Mouse (Mus musculus) kidney, embryonic 16.5 days (tissue): Measurements from ENCODE around the gene Jmjd8. TPM values are rescaled to one million over a fixed set of nuclear protein-coding genes. Genes with fewer than 3 reads are reported as not detected.

Experiments used
- ATAC-seq: fragments of 200-750 bp; cut with Nextera tagmentation; 2 replicates; pipeline ENCODE4 v1.8.0; 2017; ENCODE audit warnings: moderate TSS enrichment; ENCODE audit not compliant: low FRiP score, low TSS enrichment
- H3K27ac ChIP-seq: fragments of 300-500 bp; sonication (generic); 2 replicates; pipeline ENCODE4 v1.5.1; 2014; ENCODE audit warnings: low read length
- H3K27me3 ChIP-seq: fragments of 300-500 bp; sonication (generic); 2 replicates; pipeline ENCODE4 v1.6.1; 2014; ENCODE audit warnings: low read length, control low read depth, mixed read lengths; ENCODE audit not compliant: insufficient read depth
- H3K36me3 ChIP-seq: fragments of 300-500 bp; sonication (generic); 2 replicates; pipeline ENCODE4 v1.6.1; 2014; ENCODE audit warnings: low read length, control low read depth, mixed read lengths; ENCODE audit not compliant: insufficient read depth
- H3K4me1 ChIP-seq: fragments of 300-500 bp; sonication (generic); 2 replicates; pipeline ENCODE4 v1.6.1; 2014; ENCODE audit warnings: low read length, control low read depth, mixed read lengths; ENCODE audit not compliant: insufficient read depth
- H3K4me2 ChIP-seq: fragments of 300-500 bp; sonication (generic); replicated peaks from 2 replicates; pipeline ENCODE4 v1.6.1; 2014; ENCODE audit warnings: low read depth, low read length
- H3K4me3 ChIP-seq: fragments of 300-500 bp; sonication (generic); 2 replicates; pipeline ENCODE4 v1.5.1; 2014; ENCODE audit warnings: mild to moderate bottlenecking, low read length
- H3K9ac ChIP-seq: fragments of 300-500 bp; sonication (generic); replicated peaks from 2 replicates; pipeline ENCODE4 v1.6.1; 2014; ENCODE audit warnings: low read length
- H3K9me3 ChIP-seq: fragments of 300-500 bp; sonication (generic); 2 replicates; pipeline ENCODE4 v1.6.1; 2016; ENCODE audit warnings: low read length, control low read depth
- WGBS: fragments of 180-500 bp; shearing (Covaris S2); extraction: QIAGEN DNeasy Blood & Tissue Kit; methylation state at CpG from one replicate; pipeline ENCODE4 v1.1.7; 2014; 5-methylcytosine and 5-hydroxymethylcytosine counted together
- polyA plus RNA-seq: library from polyadenylated mRNA; unstranded; fragments of >200 nt; fragmentation: Nextera tagmentation; extraction: Ambion mirVana; gene quantifications from 2 replicates; pipeline ENCODE4 v1.2.1, GENCODE M21; 2015

Jmjd8 gene
- polyA plus RNA-seq, 1 experiment from 2014 or later: 72.3 TPM

GRCm38 (mm10) chr17:25823452-25823851 is 5.2 kb upstream of the Jmjd8 start, which contains the start of gene Wdr24:
Gene Wdr24, plus strand, starts transcription at chr17:25823627.
- H3K9ac ChIP-seq: peak within 1 kb of the TSS; percentile 86
- peak; percentile 76 for ATAC-seq
- H3K4me1 ChIP-seq: peaks cover 25% of the 10 kb centered on the region
- H3K36me3 ChIP-seq: peaks cover 15% of the 10 kb centered on the region
- WGBS: under 1% methylated on average over 18 of the region's 18 CpGs
- peak within 1 kb of the TSS; percentile 98 for H3K4me2 ChIP-seq
- no peaks in the 10 kb centered on the region for H3K9me3 ChIP-seq
- H3K27ac ChIP-seq: peak within 1 kb of the TSS; percentile 41
- H3K4me3 ChIP-seq: peak within 1 kb of the TSS; percentile 75
- peaks cover 27% of the 10 kb centered on the region for H3K27me3 ChIP-seq

DNA sequence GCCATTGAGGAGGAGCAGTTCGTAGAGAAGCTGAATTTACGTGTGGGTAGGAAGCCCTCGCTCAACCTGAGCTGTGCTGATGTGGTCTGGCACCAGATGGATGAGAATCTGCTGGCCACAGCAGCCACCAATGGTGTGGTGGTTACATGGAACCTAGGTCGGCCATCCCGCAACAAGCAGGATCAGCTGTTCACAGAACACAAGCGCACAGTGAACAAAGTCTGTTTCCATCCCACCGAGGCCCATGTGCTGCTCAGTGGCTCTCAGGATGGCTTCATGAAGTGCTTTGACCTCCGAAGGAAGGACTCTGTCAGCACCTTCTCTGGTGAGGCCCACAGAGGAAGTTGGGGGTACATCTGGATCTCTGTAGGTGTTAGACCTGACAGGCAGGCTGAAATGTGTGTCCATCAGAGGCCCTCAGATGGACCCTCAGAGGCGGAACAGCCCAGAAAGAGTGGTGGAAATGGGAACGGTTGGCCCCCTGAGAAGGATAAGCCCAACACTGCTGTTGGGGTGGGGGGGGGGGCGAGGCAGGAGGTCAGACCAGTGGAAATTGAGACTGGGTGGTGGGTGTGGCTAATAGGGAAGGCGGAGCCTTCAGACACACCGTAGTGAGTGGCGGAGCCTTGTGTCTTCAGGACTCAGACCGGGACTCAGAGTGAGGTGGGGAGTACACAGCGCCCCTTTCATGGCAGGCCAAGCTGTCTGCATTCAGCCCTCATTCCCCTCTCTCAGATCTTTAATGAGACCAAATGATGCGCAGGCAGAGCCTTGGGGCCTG is 4.1 kb upstream of the Jmjd8 start:
- Histone ChIP-seq H3K27ac (no peak overlapping the region), H3K27me3 (peaks cover 16% of the 10 kb centered on the region), H3K9me3 (no peaks in the 10 kb centered on the region), H3K4me1 (peaks cover 25% of the 10 kb centered on the region), H3K4me2 (peak overlapping the region; percentile 98), H3K36me3 (peaks cover 15% of the 10 kb centered on the region), H3K9ac (peak overlapping the region; percentile 86), H3K4me3 (peak overlapping the region; percentile 75)
- no peak for ATAC-seq
- 70% methylated on average over 16 of the region's 17 CpGs for WGBS

GRCm38 (mm10) chr17:25825311-25825710 is 3.4 kb upstream of the Jmjd8 start:
- WGBS: 89% methylated on average over 6 of the region's 6 CpGs
- no peak overlapping the region for H3K27ac ChIP-seq
- H3K4me2 ChIP-seq: no peak overlapping the region

DNA sequence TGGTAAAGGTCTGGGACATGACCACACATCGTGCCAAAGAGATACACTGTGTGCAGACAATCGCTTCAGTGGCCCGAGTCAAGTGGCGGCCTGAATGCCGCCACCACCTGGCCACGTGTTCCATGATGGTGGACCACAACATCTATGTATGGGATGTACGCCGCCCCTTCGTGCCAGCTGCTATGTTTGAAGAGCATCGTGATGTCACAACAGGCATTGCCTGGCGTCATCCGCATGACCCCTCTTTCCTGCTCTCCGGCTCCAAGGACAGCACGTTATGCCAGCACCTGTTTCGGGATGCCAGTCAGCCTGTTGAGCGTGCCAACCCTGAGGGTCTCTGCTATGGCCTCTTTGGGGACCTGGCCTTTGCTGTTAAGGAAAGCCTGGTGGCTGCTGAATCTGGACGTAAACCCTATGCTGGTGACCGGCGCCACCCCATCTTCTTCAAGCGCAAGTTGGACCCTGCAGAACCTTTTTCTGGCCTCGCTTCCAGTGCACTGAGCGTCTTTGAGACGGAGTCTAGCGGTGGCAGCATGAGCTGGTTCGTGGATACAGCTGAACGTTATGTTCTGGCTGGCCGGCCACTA is 2.6 kb upstream of the Jmjd8 start:
- peaks cover 40% of the 10 kb centered on the region for H3K4me1 ChIP-seq
- no peak overlapping the region for H3K27ac ChIP-seq
- no peak for ATAC-seq
- peaks cover 25% of the 10 kb centered on the region for H3K36me3 ChIP-seq
- H3K9ac ChIP-seq: no peak overlapping the region
- WGBS: 95% methylated on average over 27 of the region's 27 CpGs
- H3K27me3 ChIP-seq: peaks cover 5% of the 10 kb centered on the region; the same call in 1 of the 2 replicates
- H3K4me2 ChIP-seq: no peak overlapping the region
- H3K9me3 ChIP-seq: no peaks in the 10 kb centered on the region
- H3K4me3 ChIP-seq: no peak overlapping the region

More at GRCm38 (mm10) chr17:25825311-25825710, 3.4 kb upstream of the Jmjd8 start:
- peaks cover 8% of the 10 kb centered on the region for H3K27me3 ChIP-seq
- no peak overlapping the region for H3K9ac ChIP-seq
- peaks cover 17% of the 10 kb centered on the region for H3K36me3 ChIP-seq
- no peak for ATAC-seq
- peaks cover 32% of the 10 kb centered on the region for H3K4me1 ChIP-seq
- H3K9me3 ChIP-seq: no peaks in the 10 kb centered on the region
- H3K4me3 ChIP-seq: no peak overlapping the region

GRCm38 (mm10) chr17:25827011-25827410 is 1.7 kb upstream of the Jmjd8 start:
- ATAC-seq: no peak
- Histone ChIP-seq H3K27ac (no peak overlapping the region), H3K9ac (no peak overlapping the region), H3K4me3 (no peak overlapping the region), H3K4me2 (no peak overlapping the region), H3K36me3 (peaks cover 30% of the 10 kb centered on the region), H3K27me3 (peaks cover under 1% of the 10 kb centered on the region; the same call in 1 of the 2 replicates), H3K4me1 (peaks cover 49% of the 10 kb centered on the region), H3K9me3 (no peaks in the 10 kb centered on the region)
- WGBS: 95% methylated on average over 13 of the region's 13 CpGs

DNA sequence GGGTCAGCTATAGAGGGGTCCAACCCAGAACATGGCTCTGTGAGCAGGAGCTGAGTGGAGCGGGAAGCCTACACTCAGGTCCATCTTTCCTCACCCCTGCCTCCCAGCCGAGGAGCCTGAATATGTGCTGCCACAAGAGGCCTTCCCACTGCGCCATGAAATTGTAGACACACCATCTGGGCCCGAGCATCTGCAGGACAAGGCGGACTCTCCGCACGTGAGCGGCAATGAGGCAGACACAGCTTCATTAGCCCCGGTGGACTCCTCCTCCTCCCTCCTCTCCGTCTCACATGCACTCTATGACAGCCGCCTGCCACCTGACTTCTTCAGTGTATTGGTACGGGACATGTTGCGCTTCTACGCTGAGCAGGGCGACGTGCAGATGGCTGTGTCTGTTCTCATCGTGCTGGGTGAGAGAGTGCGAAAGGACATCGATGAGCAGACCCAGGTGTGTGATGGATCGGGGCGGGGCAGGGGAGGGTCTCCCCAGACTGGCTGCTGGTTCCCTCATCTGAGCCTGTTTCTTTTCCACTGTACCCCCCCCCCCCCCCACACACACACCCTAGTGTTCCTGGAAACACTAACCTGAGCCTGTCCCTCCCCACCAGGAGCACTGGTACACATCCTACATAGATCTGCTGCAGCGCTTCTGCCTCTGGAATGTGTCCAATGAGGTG is 983 bp upstream of the Jmjd8 start:
- H3K27me3 ChIP-seq: no peaks in the 10 kb centered on the region
- H3K9ac ChIP-seq: no peak overlapping the region
- WGBS: 86% methylated on average over 22 of the region's 22 CpGs
- H3K9me3 ChIP-seq: no peaks in the 10 kb centered on the region
- H3K4me3 ChIP-seq: no peak overlapping the region; the same call in 1 of the 2 replicates
- peak overlapping the region; percentile 86; the same call in 1 of the 2 replicates for H3K27ac ChIP-seq
- no peak overlapping the region for H3K4me2 ChIP-seq
- H3K4me1 ChIP-seq: peaks cover 51% of the 10 kb centered on the region
- H3K36me3 ChIP-seq: peaks cover 30% of the 10 kb centered on the region
- no peak for ATAC-seq

GRCm38 (mm10) chr17:25828223-25828594 is 458 bp upstream of the Jmjd8 start:
- no peaks in the 10 kb centered on the region for H3K9me3 ChIP-seq
- peaks cover 51% of the 10 kb centered on the region for H3K4me1 ChIP-seq
- H3K27me3 ChIP-seq: no peaks in the 10 kb centered on the region
- peaks cover 30% of the 10 kb centered on the region for H3K36me3 ChIP-seq
- no peak for ATAC-seq
- peak overlapping the region; percentile 64 for H3K4me2 ChIP-seq
- peak overlapping the region; percentile 75 for H3K9ac ChIP-seq
- H3K27ac ChIP-seq: peak overlapping the region; percentile 86
- 84% methylated on average over 8 of the region's 8 CpGs for WGBS
- peak overlapping the region; percentile 58 for H3K4me3 ChIP-seq

- 33% methylated on average over 8 of the region's 8 CpGs for WGBS
- Histone ChIP-seq H3K4me2 (peak overlapping the region; percentile 64), H3K4me1 (peaks cover 50% of the 10 kb centered on the region), H3K27ac (peak overlapping the region; percentile 86), H3K36me3 (peaks cover 30% of the 10 kb centered on the region), H3K27me3 (no peaks in the 10 kb centered on the region), H3K4me3 (peak overlapping the region; percentile 58), H3K9ac (peak overlapping the region; percentile 75), H3K9me3 (no peaks in the 10 kb centered on the region)
- no peak for ATAC-seq
These were observed 921 bp downstream of the Jmjd8 start for GRCm38 (mm10) chr17:25829558-25830017.

- no peaks in the 10 kb centered on the region for H3K27me3 ChIP-seq
- H3K4me1 ChIP-seq: peaks cover 50% of the 10 kb centered on the region
- no peak for ATAC-seq
- peaks cover 30% of the 10 kb centered on the region for H3K36me3 ChIP-seq
- peak overlapping the region; percentile 64 for H3K4me2 ChIP-seq
- H3K9ac ChIP-seq: no peak overlapping the region
- no peak overlapping the region for H3K27ac ChIP-seq
- no peaks in the 10 kb centered on the region for H3K9me3 ChIP-seq
- H3K4me3 ChIP-seq: no peak overlapping the region
- 78% methylated on average over 4 of the region's 4 CpGs for WGBS
These were observed 1.6 kb downstream of the Jmjd8 start for GRCm38 (mm10) chr17:25830200-25830753.
